Mouse (Mus musculus) hindbrain, postnatal 0 days (tissue): ENCODE measurements around the gene Anp32a. TPM values are rescaled to one million over a fixed set of nuclear protein-coding genes. Genes with fewer than 3 reads are reported as not detected.

ENCODE experiments used
- ATAC-seq: fragments of 200-750 bp; cut with Nextera tagmentation; 2 replicates; pipeline ENCODE4 v1.8.0; 2017; ENCODE audit warnings: mild to moderate bottlenecking, moderate TSS enrichment, moderate library complexity
- DNase-seq: peaks from one replicate; pipeline ENCODE4 v3.0.0-alpha.2; 2015; ENCODE audit warnings: low spot score
- H3K27ac ChIP-seq: fragments of 300-500 bp; sonication (generic); 2 replicates; pipeline ENCODE4 v1.5.1; 2014; ENCODE audit warnings: mild to moderate bottlenecking
- H3K27me3 ChIP-seq: fragments of 300-500 bp; sonication (generic); 2 replicates; pipeline ENCODE4 v1.6.1; 2014; ENCODE audit warnings: low read length, mixed read lengths; ENCODE audit not compliant: insufficient read depth
- H3K36me3 ChIP-seq: fragments of 300-500 bp; sonication (generic); 2 replicates; pipeline ENCODE4 v1.6.1; 2014; ENCODE audit warnings: low read length, mixed read lengths; ENCODE audit not compliant: insufficient read depth
- H3K4me1 ChIP-seq: fragments of 300-500 bp; sonication (generic); 2 replicates; pipeline ENCODE4 v1.6.1; 2014; ENCODE audit warnings: antibody characterized with exemption, low read length, mixed read lengths; ENCODE audit not compliant: insufficient read depth
- H3K4me2 ChIP-seq: fragments of 300-500 bp; sonication (generic); 2 replicates; pipeline ENCODE4 v1.6.1; 2014; ENCODE audit warnings: low read depth, mild to moderate bottlenecking, low read length, moderate library complexity, mixed read lengths
- H3K4me3 ChIP-seq: fragments of 300-500 bp; sonication (generic); 2 replicates; pipeline ENCODE4 v1.5.1; 2014; ENCODE audit warnings: low read length
- H3K9ac ChIP-seq: fragments of 300-500 bp; sonication (generic); replicated peaks from 2 replicates; pipeline ENCODE4 v1.6.1; 2014; ENCODE audit warnings: mild to moderate bottlenecking, low read length, moderate library complexity, mixed read lengths
- H3K9me3 ChIP-seq: fragments of 300-500 bp; sonication (generic); 2 replicates; pipeline ENCODE4 v1.6.1; 2016; ENCODE audit warnings: low read length, mixed read lengths
- CTCF ChIP-seq: IDR thresholded peaks from 2 replicates; pipeline ENCODE4 v1.5.1; 2016; ENCODE audit warnings: antibody characterized with exemption, control low read depth, low read depth
- WGBS: fragments of 180-500 bp; shearing (Covaris S2); extraction: QIAGEN DNeasy Blood & Tissue Kit; methylation state at CpG from one replicate; pipeline ENCODE4 v1.1.7; 2014; 5-methylcytosine and 5-hydroxymethylcytosine counted together
- polyA plus RNA-seq: library from polyadenylated mRNA; unstranded; fragments of >200 nt; fragmentation: Nextera tagmentation; extraction: Ambion mirVana; gene quantifications from 2 replicates; pipeline ENCODE4 v1.2.1, GENCODE M21; 2015
- total RNA-seq: library from RNA; depleted of rRNA; stranded (reverse); fragments of >200 nt; gene quantifications from 2 replicates; pipeline ENCODE4 v1.2.3, GENCODE M21; 2014

The Anp32a gene
- total and polyA plus RNA-seq, 2 experiments from 2014 or later: 50.7 to 112 TPM

GRCm38 (mm10) chr9:62353784-62354183 is 12.7 kb downstream of the Anp32a start:
- no peak overlapping the region for H3K4me2 ChIP-seq
- H3K9ac ChIP-seq: no peak overlapping the region
- no peak overlapping the region for H3K27ac ChIP-seq
- 66% methylated on average over 7 of the region's 7 CpGs for WGBS
- ATAC-seq: no peak
- no peaks in the 10 kb centered on the region for H3K27me3 ChIP-seq
- H3K36me3 ChIP-seq: no peaks in the 10 kb centered on the region
- H3K4me1 ChIP-seq: peaks cover 15% of the 10 kb centered on the region
- no peak for DNase-seq
- no peaks in the 10 kb centered on the region for H3K9me3 ChIP-seq
- TF ChIP-seq CTCF: no peak
- H3K4me3 ChIP-seq: no peak overlapping the region

DNA sequence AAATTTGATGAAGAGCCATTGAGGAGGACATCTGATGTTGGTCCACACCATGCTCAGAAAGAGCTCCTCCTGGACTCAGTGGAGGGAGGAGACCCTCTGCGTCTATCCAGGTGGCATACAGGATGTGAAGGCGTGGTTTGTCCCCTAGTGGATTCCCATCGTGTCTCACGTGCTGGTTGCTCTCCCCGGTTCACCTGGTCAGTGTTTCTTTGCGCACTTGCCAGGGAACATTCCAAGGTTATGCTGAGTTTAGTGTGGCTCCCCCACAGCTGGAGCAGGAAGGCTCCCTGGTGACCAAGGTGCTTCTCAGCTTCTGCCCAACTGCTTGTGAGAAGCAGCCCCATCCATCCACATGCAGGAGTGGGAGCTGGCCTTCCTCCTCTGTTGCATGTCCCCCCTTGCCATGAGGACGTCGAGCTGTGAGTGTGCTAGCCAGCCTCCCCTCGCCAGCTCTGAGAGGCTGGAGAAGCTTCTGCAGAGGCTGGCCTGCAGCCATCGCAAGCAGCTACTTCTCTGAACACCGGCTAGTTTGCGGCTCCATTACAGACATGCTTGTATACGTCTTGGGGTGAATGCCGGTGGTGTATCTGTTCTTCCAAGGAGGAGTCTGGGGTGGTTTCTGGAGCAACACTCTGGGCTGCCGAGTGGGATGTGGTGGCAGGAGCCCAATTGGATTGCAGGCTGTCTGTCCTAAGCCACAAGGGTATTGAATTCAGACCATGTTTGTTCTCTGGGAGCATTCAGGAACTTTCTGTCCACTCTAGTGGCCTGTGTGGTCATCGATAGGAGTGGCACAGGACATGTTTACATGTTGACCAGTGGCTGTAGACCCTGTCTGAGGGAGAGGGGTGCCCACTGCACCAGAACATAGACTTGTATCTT is 14.0 kb downstream of the Anp32a start:
- Histone ChIP-seq H3K4me1 (peaks cover 9% of the 10 kb centered on the region; the same call in 1 of the 2 replicates), H3K9me3 (no peaks in the 10 kb centered on the region), H3K36me3 (no peaks in the 10 kb centered on the region), H3K27me3 (no peaks in the 10 kb centered on the region), H3K27ac (peak overlapping the region; percentile 62; the same call in 1 of the 2 replicates), H3K4me3 (no peak overlapping the region), H3K9ac (no peak overlapping the region), H3K4me2 (no peak overlapping the region)
- DNase-seq: peak; percentile 38
- peak; percentile 72; the same call in 1 of the 2 replicates for ATAC-seq
- no peak for TF ChIP-seq CTCF
- 60% methylated on average over 16 of the region's 16 CpGs for WGBS

DNA sequence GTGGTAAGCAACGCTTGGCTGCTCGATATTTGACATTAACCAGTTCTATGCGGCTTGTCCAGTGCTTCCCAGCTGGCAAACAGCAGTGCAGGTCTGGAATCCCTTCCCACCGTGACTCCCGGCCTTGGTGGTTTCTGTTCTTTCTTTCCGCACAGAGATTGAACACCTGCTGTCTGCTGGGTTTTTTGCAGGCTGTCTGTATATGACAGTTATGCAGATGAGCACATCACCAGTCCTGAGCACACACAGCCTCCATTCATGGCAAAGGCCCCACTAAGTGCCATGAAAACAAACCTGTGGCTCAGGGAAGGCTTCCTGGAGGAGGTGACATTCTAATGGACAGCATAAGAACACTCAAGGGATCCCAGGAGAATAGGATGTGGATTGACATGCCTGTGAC is 14.7 kb downstream of the Anp32a start:
- Histone ChIP-seq H3K36me3 (no peaks in the 10 kb centered on the region), H3K4me3 (no peak overlapping the region), H3K4me2 (no peak overlapping the region), H3K9ac (no peak overlapping the region), H3K27ac (peak overlapping the region; percentile 62; the same call in 1 of the 2 replicates), H3K9me3 (no peaks in the 10 kb centered on the region), H3K27me3 (no peaks in the 10 kb centered on the region), H3K4me1 (peaks cover 9% of the 10 kb centered on the region; the same call in 1 of the 2 replicates)
- TF ChIP-seq CTCF: no peak
- WGBS: 55% methylated on average over 6 of the region's 6 CpGs
- ATAC-seq (no peak), DNase-seq (no peak)

DNA sequence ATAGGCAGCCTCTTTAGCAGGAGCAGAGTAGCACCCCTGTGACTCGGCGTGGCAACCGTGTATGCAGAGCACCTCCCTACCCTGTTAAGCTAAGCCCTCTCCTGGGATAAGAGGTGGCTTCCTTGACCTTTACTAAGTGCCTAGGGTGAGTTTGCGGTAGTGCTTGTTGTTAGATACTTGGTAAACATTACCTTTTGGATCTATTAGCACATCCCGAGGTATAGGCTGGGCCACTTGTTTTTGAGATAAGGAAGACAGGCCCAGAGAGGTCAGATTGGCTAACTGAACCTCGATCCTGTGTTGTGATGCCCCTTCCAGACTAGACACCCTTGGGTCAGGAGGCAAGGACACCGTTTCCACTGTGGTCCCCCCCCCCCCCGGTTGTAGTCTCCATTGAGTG is 16.5 kb downstream of the Anp32a start:
- 88% methylated on average over 8 of the region's 8 CpGs for WGBS

GRCm38 (mm10) chr9:62358851-62359250 is 17.8 kb downstream of the Anp32a start:
- H3K9me3 ChIP-seq: no peaks in the 10 kb centered on the region
- 75% methylated on average over 9 of the region's 9 CpGs for WGBS
- H3K4me3 ChIP-seq: no peak overlapping the region
- H3K27me3 ChIP-seq: no peaks in the 10 kb centered on the region
- no peaks in the 10 kb centered on the region for H3K36me3 ChIP-seq
- H3K9ac ChIP-seq: no peak overlapping the region
- no peak overlapping the region for H3K27ac ChIP-seq
- ATAC-seq (no peak), DNase-seq (no peak)
- peaks cover 14% of the 10 kb centered on the region; the same call in 1 of the 2 replicates for H3K4me1 ChIP-seq
- no peak overlapping the region for H3K4me2 ChIP-seq
- no peak for TF ChIP-seq CTCF

More for the DNA sequence above, 16.5 kb downstream of the Anp32a start:
- peaks cover 9% of the 10 kb centered on the region; the same call in 1 of the 2 replicates for H3K4me1 ChIP-seq
- no peak overlapping the region for H3K27ac ChIP-seq
- no peak overlapping the region for H3K9ac ChIP-seq
- ATAC-seq (no peak), DNase-seq (no peak)
- no peak overlapping the region for H3K4me3 ChIP-seq
- no peaks in the 10 kb centered on the region for H3K9me3 ChIP-seq
- TF ChIP-seq CTCF: no peak
- no peaks in the 10 kb centered on the region for H3K27me3 ChIP-seq
- H3K36me3 ChIP-seq: no peaks in the 10 kb centered on the region
- H3K4me2 ChIP-seq: no peak overlapping the region

GRCm38 (mm10) chr9:62360889-62361288 is 19.8 kb downstream of the Anp32a start:
- Histone ChIP-seq H3K9me3 (no peaks in the 10 kb centered on the region), H3K4me2 (no peak overlapping the region), H3K36me3 (no peaks in the 10 kb centered on the region), H3K4me1 (peaks cover 20% of the 10 kb centered on the region; the same call in 1 of the 2 replicates), H3K27me3 (no peaks in the 10 kb centered on the region), H3K4me3 (no peak overlapping the region), H3K9ac (no peak overlapping the region), H3K27ac (peak overlapping the region; percentile 34; the same call in 1 of the 2 replicates)
- ATAC-seq (no peak), DNase-seq (peak; percentile 36)
- TF ChIP-seq CTCF: no peak
- 12% methylated on average over 4 of the region's 4 CpGs for WGBS

DNA sequence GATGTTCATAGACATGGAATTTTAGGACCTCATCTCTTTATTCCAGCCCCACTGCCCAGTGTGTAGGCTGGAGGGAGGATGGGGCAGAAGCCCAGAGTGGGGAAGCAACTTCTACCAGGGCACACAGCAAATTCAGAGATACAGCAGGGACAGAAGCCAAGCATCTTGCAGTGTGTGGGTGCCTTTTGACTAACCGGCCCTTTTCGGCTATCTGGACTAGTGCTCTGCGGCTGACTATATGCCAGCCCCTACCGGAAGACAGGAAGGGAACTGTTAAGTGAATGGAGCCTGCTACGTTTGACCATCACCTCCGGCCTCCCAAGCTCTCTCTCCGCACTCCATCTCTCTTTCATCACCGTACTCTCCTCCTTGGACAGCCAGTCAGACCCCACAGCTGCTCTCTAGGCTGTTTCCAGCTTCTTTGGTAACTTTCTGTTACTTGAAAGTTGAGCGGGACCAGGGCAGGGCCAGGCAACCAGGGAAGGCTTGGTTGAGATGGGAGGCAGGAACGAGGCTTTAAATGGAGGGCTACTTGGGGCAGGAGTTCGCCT is 21.8 kb downstream of the Anp32a start:
- H3K36me3 ChIP-seq: no peaks in the 10 kb centered on the region
- ATAC-seq (no peak), DNase-seq (no peak)
- TF ChIP-seq CTCF: no peak
- 30% methylated on average over 11 of the region's 11 CpGs for WGBS
- peaks cover 36% of the 10 kb centered on the region for H3K4me1 ChIP-seq
- no peak overlapping the region; the same call in 1 of the 2 replicates for H3K9ac ChIP-seq
- no peak overlapping the region for H3K4me3 ChIP-seq
- peak overlapping the region; percentile 85 for H3K27ac ChIP-seq
- H3K9me3 ChIP-seq: no peaks in the 10 kb centered on the region
- peak overlapping the region; percentile 63 for H3K4me2 ChIP-seq
- no peaks in the 10 kb centered on the region for H3K27me3 ChIP-seq
